Mouse (Mus musculus) NIH3T3 (cell line): ENCODE measurements at regions not wholly inside any gene's neighbourhood (a gene's known extent, or its start where the extent isn't known, plus 50 kb on each side); places are given as distances from the start of the nearest gene placed in this dataset.

Source experiments
- DNase-seq: peaks from one replicate; pipeline ENCODE4 v3.0.0-alpha.2; 2012; ENCODE audit warnings: low read depth

DNA sequence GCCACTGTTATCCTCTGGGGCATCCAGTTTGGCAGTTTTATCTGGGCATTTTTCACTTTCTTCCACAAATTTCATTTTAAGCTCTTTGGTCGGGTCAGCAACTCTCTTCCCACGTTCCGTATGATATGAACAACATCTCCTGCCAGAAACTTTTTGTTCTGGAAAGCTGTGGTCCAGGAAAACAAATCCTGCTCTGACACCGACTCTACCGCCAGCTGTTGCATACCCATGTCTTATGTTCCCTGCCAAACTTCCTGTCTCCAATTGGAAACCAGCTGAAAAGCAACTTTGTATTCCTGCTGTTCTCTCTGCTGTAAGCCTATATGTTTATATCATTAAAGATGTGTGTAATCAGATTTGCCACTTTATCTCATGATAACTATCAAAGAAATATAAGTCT, 551.6 kb upstream of the Kirrel3 start:
- no peak for DNase-seq

DNA sequence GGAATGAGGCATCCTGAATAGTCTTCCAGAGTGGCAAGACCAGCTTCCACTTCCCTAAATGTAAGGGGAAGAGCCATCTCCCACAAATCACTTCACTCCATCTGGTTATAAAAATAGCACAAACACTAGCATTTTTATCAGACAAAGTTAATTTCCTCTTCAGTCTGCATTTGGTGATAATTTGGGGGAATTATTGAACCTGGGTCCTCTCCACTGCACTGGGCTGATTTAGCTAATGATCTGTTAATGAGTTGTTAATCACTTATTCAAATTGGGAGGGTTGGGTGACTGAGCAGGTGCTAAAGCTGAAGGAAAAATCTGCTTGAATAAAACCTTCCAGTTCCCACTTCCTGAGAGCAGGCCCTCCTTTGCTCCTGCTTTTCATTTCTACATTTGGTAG, 531.4 kb upstream of the Kirrel3 start:
- no peak for DNase-seq
